Mouse (Mus musculus) forebrain, postnatal 0 days (tissue): ENCODE measurements around the gene Nrg3. TPM values are rescaled to one million over a fixed set of nuclear protein-coding genes. Genes with fewer than 3 reads are reported as not detected.

ENCODE experiments used
- ATAC-seq: fragments of 200-750 bp; cut with Nextera tagmentation; 2 replicates; pipeline ENCODE4 v1.8.0; 2017; ENCODE audit warnings: mild to moderate bottlenecking, moderate library complexity
- DNase-seq: peaks from one replicate; pipeline ENCODE4 v3.0.0-alpha.2; 2015
- H3K27ac ChIP-seq: fragments of 300-500 bp; sonication (generic); 2 replicates; pipeline ENCODE4 v1.5.1; 2014; ENCODE audit warnings: low read depth, mild to moderate bottlenecking, antibody characterized with exemption, low read length, moderate library complexity, mixed read lengths
- H3K27me3 ChIP-seq: fragments of 300-500 bp; sonication (generic); 2 replicates; pipeline ENCODE4 v1.6.1; 2014; ENCODE audit warnings: mild to moderate bottlenecking, low read length, mixed read lengths; ENCODE audit not compliant: insufficient read depth
- H3K36me3 ChIP-seq: fragments of 300-500 bp; sonication (generic); 2 replicates; pipeline ENCODE4 v1.6.1; 2014; ENCODE audit warnings: mild to moderate bottlenecking, moderate library complexity; ENCODE audit not compliant: insufficient read depth
- H3K4me1 ChIP-seq: fragments of 300-500 bp; sonication (generic); 2 replicates; pipeline ENCODE4 v1.6.1; 2014; ENCODE audit warnings: antibody characterized with exemption; ENCODE audit not compliant: insufficient read depth
- H3K4me2 ChIP-seq: fragments of 300-500 bp; sonication (generic); 2 replicates; pipeline ENCODE4 v1.6.1; 2014; ENCODE audit warnings: low read depth, mild to moderate bottlenecking, moderate library complexity
- H3K4me3 ChIP-seq: fragments of 300-500 bp; sonication (generic); 2 replicates; pipeline ENCODE4 v1.5.1; 2014; ENCODE audit warnings: low read depth, low read length, mixed read lengths
- H3K9ac ChIP-seq: fragments of 300-500 bp; sonication (generic); 2 replicates; pipeline ENCODE4 v1.6.1; 2014; ENCODE audit warnings: mild to moderate bottlenecking
- H3K9me3 ChIP-seq: fragments of 300-500 bp; sonication (generic); 2 replicates; pipeline ENCODE4 v1.6.1; 2016; ENCODE audit warnings: low read length
- CTCF ChIP-seq: sonication (generic); IDR thresholded peaks from 2 replicates; pipeline ENCODE4 v1.5.1; 2016; ENCODE audit warnings: antibody characterized with exemption, control low read depth, low read depth
- WGBS: fragments of 180-500 bp; shearing (Covaris S2); extraction: QIAGEN DNeasy Blood & Tissue Kit; methylation state at CpG from one replicate; pipeline ENCODE4 v1.1.7; 2014; 5-methylcytosine and 5-hydroxymethylcytosine counted together
- polyA plus RNA-seq: library from polyadenylated mRNA; unstranded; fragments of >200 nt; fragmentation: Nextera tagmentation; extraction: Ambion mirVana; gene quantifications from 2 replicates; pipeline ENCODE4 v1.2.1, GENCODE M21; 2015
- total RNA-seq: library from RNA; depleted of rRNA; stranded (reverse); fragments of >200 nt; gene quantifications from 2 replicates; pipeline ENCODE4 v1.2.3, GENCODE M21; 2014

Nrg3 gene
- total and polyA plus RNA-seq, 2 experiments from 2014 or later, result 8.1 to 33.1 TPM

GRCm38 (mm10) chr14:38630114-38630513 is 842.8 kb downstream of the Nrg3 start:
- WGBS, result 69% methylated on average over 3 of the region's 3 CpGs
- no peaks in the 10 kb centered on the region for H3K36me3 ChIP-seq
- DNase-seq (no peak), ATAC-seq (no peak)
- H3K4me2 ChIP-seq, result no peak overlapping the region
- no peak overlapping the region for H3K4me3 ChIP-seq
- no peaks in the 10 kb centered on the region for H3K4me1 ChIP-seq
- no peaks in the 10 kb centered on the region for H3K9me3 ChIP-seq
- TF ChIP-seq CTCF, result no peak
- no peak overlapping the region for H3K27ac ChIP-seq
- no peak overlapping the region for H3K9ac ChIP-seq
- no peaks in the 10 kb centered on the region for H3K27me3 ChIP-seq

GRCm38 (mm10) chr14:38629671-38630070 is 843.2 kb downstream of the Nrg3 start:
- no peak for TF ChIP-seq CTCF
- Histone ChIP-seq H3K4me2 (no peak overlapping the region), H3K27ac (no peak overlapping the region), H3K4me3 (no peak overlapping the region), H3K9ac (no peak overlapping the region), H3K9me3 (no peaks in the 10 kb centered on the region), H3K36me3 (no peaks in the 10 kb centered on the region), H3K4me1 (no peaks in the 10 kb centered on the region), H3K27me3 (no peaks in the 10 kb centered on the region)
- no peak for ATAC-seq
- DNase-seq, result peak; percentile 24

GRCm38 (mm10) chr14:38628862-38629619 is 843.8 kb downstream of the Nrg3 start:
- ATAC-seq, result no peak; the same call in 1 of the 2 replicates
- Histone ChIP-seq H3K9me3 (no peaks in the 10 kb centered on the region), H3K4me3 (no peak overlapping the region), H3K27me3 (no peaks in the 10 kb centered on the region), H3K27ac (no peak overlapping the region), H3K9ac (no peak overlapping the region), H3K4me1 (no peaks in the 10 kb centered on the region), H3K36me3 (no peaks in the 10 kb centered on the region), H3K4me2 (no peak overlapping the region)
- WGBS, result 61% methylated on average over 2 of the region's 2 CpGs
- TF ChIP-seq CTCF, result peak; percentile 49
- peak; percentile 29 for DNase-seq

GRCm38 (mm10) chr14:38616969-38617368 is 855.9 kb downstream of the Nrg3 start:
- no peaks in the 10 kb centered on the region for H3K36me3 ChIP-seq
- H3K27ac ChIP-seq, result no peak overlapping the region
- no peaks in the 10 kb centered on the region for H3K9me3 ChIP-seq
- ATAC-seq (no peak), DNase-seq (no peak)
- H3K27me3 ChIP-seq, result no peaks in the 10 kb centered on the region
- H3K4me3 ChIP-seq, result no peak overlapping the region
- H3K9ac ChIP-seq, result no peak overlapping the region
- H3K4me2 ChIP-seq, result no peak overlapping the region
- TF ChIP-seq CTCF, result no peak
- H3K4me1 ChIP-seq, result no peaks in the 10 kb centered on the region

- ATAC-seq (no peak), DNase-seq (no peak)
- Histone ChIP-seq H3K27me3 (no peaks in the 10 kb centered on the region), H3K36me3 (no peaks in the 10 kb centered on the region), H3K4me2 (no peak overlapping the region), H3K9ac (no peak overlapping the region), H3K27ac (no peak overlapping the region), H3K4me1 (no peaks in the 10 kb centered on the region), H3K9me3 (no peaks in the 10 kb centered on the region), H3K4me3 (no peak overlapping the region)
- TF ChIP-seq CTCF, result no peak
Observed at GRCm38 (mm10) chr14:38597735-38598134, 875.2 kb downstream of the Nrg3 start.

- Histone ChIP-seq H3K27ac (no peak overlapping the region), H3K27me3 (no peaks in the 10 kb centered on the region), H3K9ac (no peak overlapping the region), H3K4me2 (no peak overlapping the region), H3K9me3 (no peaks in the 10 kb centered on the region), H3K4me3 (no peak overlapping the region), H3K36me3 (no peaks in the 10 kb centered on the region), H3K4me1 (no peaks in the 10 kb centered on the region)
- TF ChIP-seq CTCF, result no peak
- ATAC-seq (no peak), DNase-seq (no peak)
- WGBS, result 86% methylated on average over 1 of the region's 1 CpGs
Observed at GRCm38 (mm10) chr14:38594297-38594696, 878.6 kb downstream of the Nrg3 start.

GRCm38 (mm10) chr14:38576796-38577195 is 896.1 kb downstream of the Nrg3 start:
- TF ChIP-seq CTCF, result no peak
- WGBS, result 93% methylated on average over 3 of the region's 3 CpGs
- H3K9ac ChIP-seq, result no peak overlapping the region

More at GRCm38 (mm10) chr14:38576796-38577195, 896.1 kb downstream of the Nrg3 start:
- Histone ChIP-seq H3K27ac (no peak overlapping the region), H3K9me3 (no peaks in the 10 kb centered on the region), H3K4me3 (no peak overlapping the region), H3K27me3 (no peaks in the 10 kb centered on the region), H3K4me1 (no peaks in the 10 kb centered on the region), H3K36me3 (no peaks in the 10 kb centered on the region), H3K4me2 (no peak overlapping the region)
- no peak for ATAC-seq
- DNase-seq, result no peak
